Mouse (Mus musculus) intestine, postnatal 0 days (tissue): ENCODE data around the gene Peg12. TPM values are rescaled to one million over a fixed set of nuclear protein-coding genes. Genes with fewer than 3 reads are reported as not detected.

Source experiments
- ATAC-seq: fragments of 200-750 bp; cut with Nextera tagmentation; 2 replicates; pipeline ENCODE4 v1.8.0; 2017; ENCODE audit warnings: mild to moderate bottlenecking, moderate TSS enrichment, moderate library complexity
- H3K27ac ChIP-seq: fragments of 300-500 bp; sonication (generic); 2 replicates; pipeline ENCODE4 v1.5.1; 2014; ENCODE audit warnings: mild to moderate bottlenecking, low read depth, low read length, moderate library complexity
- H3K27me3 ChIP-seq: fragments of 300-500 bp; sonication (generic); replicated peaks from 2 replicates; pipeline ENCODE4 v1.6.1; 2014; ENCODE audit warnings: low read length, mixed read lengths; ENCODE audit not compliant: control insufficient read depth, insufficient read depth
- H3K36me3 ChIP-seq: fragments of 300-500 bp; sonication (generic); 2 replicates; pipeline ENCODE4 v1.6.1; 2014; ENCODE audit warnings: mild to moderate bottlenecking, moderate library complexity; ENCODE audit not compliant: control insufficient read depth, insufficient read depth
- H3K4me1 ChIP-seq: fragments of 300-500 bp; sonication (generic); replicated peaks from 2 replicates; pipeline ENCODE4 v1.6.1; 2014; ENCODE audit warnings: antibody characterized with exemption, low read length, mixed read lengths; ENCODE audit not compliant: control insufficient read depth, insufficient read depth
- H3K4me2 ChIP-seq: fragments of 300-500 bp; sonication (generic); replicated peaks from 2 replicates; pipeline ENCODE4 v1.6.1; 2014; ENCODE audit warnings: low read depth, mild to moderate bottlenecking, moderate library complexity
- H3K4me3 ChIP-seq: fragments of 300-500 bp; sonication (generic); 2 replicates; pipeline ENCODE4 v1.5.1; 2014; ENCODE audit warnings: low read depth, low read length
- H3K9ac ChIP-seq: fragments of 300-500 bp; sonication (generic); 2 replicates; pipeline ENCODE4 v1.6.1; 2014; ENCODE audit warnings: mild to moderate bottlenecking, low read depth, low read length
- H3K9me3 ChIP-seq: fragments of 300-500 bp; sonication (generic); 2 replicates; pipeline ENCODE4 v1.6.1; 2016; ENCODE audit warnings: mixed run types; ENCODE audit not compliant: control insufficient read depth
- CTCF ChIP-seq: sonication (generic); IDR thresholded peaks from 2 replicates; pipeline ENCODE4 v1.5.1; 2016; ENCODE audit warnings: low read depth, mild to moderate bottlenecking, control low read depth, antibody characterized with exemption, moderate library complexity
- WGBS: fragments of 180-500 bp; shearing (Covaris S2); extraction: QIAGEN DNeasy Blood & Tissue Kit; methylation state at CpG from one replicate; pipeline ENCODE4 v1.1.7; 2014; 5-methylcytosine and 5-hydroxymethylcytosine counted together
- polyA plus RNA-seq: library from polyadenylated mRNA; unstranded; fragments of >200 nt; fragmentation: Nextera tagmentation; extraction: Ambion mirVana; gene quantifications from 2 replicates; pipeline ENCODE4 v1.2.1, GENCODE M21; 2015

Peg12 gene
- polyA plus RNA-seq: 5.2 and 5.5 TPM in 2 replicates

DNA sequence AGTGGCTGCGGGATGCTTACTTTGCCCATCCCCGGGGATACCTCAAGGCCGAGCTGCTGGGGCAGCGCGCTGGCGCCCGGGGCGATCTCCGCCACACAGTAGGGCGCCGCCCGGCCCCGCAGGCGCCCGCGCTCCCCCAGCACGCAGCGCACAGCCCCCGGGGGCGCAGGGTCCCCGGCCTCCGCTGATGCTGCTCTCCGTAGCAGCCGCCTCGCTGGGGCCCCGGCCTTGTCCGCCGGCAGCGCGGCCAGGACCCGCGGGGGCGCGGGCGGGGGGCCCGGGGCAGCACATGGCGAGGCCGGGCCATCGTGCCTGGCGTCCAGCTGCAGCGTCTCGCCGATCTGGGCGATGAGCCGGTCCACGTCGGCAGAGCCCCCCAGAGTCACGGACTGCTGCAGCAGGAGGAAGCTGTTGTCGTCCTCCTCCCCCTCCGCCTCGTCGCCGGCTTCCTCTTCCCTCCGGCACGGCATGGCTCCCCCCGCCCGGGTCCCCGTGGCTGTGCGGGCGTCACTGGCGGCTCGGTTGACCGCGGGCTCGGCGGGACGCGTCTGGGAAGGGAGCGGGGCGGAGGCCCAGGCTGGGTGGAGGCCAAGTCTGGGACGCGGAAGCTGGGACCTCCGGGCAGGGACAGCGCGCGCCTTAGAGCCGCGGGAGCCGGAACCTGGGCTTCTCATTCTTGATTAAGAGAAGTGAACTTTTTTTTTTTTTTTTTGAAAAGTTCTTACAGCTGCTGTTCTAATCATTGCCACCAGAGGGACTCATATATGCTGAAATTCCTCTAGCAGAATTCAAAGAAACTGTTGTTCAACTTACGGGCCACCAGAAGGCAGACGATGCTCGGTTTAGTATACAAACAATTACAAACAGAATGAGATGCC, at the start of gene Peg12:
Gene Peg12 (minus strand): TSS at position 633 of the 878 bp plus-strand sequence.
- 20% methylated on average over 60 of the region's 82 CpGs for WGBS
- peak within 1 kb of the TSS; percentile 76 for H3K4me2 ChIP-seq

DNA sequence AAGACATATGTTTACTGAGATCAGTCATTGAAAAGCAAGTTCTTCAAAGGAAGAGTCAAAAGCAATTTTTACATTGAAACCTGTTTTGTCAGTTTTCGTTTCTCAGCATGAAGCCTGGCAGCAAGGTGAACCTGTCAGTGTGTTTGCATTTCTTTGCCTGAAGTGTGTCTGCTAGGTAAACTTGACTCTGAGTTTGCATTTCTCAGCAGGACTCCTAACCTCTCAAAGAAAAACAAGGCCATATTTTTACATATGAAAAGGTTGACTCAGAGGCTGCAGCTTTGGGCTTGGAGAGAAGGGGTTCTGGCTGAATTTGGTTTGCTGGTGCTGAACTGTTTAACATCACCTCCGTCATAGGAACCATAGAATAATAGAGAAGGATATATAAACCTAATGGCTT, 21.8 kb upstream of the Peg12 start:
- Histone ChIP-seq H3K27me3 (no peaks in the 10 kb centered on the region), H3K4me1 (no peaks in the 10 kb centered on the region), H3K4me3 (no peak overlapping the region), H3K27ac (no peak overlapping the region), H3K9me3 (no peaks in the 10 kb centered on the region), H3K9ac (no peak overlapping the region), H3K4me2 (no peak overlapping the region), H3K36me3 (no peaks in the 10 kb centered on the region)
- no peak for ATAC-seq
- WGBS: 17% methylated on average over 2 of the region's 2 CpGs
- TF ChIP-seq CTCF: no peak

More for the DNA sequence above, at the start of gene Peg12:
- Histone ChIP-seq H3K9ac (peak within 1 kb of the TSS; percentile 51), H3K27ac (peak within 1 kb of the TSS; percentile 71), H3K9me3 (no peaks in the 10 kb centered on the region), H3K27me3 (no peaks in the 10 kb centered on the region), H3K4me1 (no peaks in the 10 kb centered on the region), H3K36me3 (no peaks in the 10 kb centered on the region), H3K4me3 (peak within 1 kb of the TSS; percentile 48)
- ATAC-seq: peak; percentile 57
- peak; percentile 66 for TF ChIP-seq CTCF

DNA sequence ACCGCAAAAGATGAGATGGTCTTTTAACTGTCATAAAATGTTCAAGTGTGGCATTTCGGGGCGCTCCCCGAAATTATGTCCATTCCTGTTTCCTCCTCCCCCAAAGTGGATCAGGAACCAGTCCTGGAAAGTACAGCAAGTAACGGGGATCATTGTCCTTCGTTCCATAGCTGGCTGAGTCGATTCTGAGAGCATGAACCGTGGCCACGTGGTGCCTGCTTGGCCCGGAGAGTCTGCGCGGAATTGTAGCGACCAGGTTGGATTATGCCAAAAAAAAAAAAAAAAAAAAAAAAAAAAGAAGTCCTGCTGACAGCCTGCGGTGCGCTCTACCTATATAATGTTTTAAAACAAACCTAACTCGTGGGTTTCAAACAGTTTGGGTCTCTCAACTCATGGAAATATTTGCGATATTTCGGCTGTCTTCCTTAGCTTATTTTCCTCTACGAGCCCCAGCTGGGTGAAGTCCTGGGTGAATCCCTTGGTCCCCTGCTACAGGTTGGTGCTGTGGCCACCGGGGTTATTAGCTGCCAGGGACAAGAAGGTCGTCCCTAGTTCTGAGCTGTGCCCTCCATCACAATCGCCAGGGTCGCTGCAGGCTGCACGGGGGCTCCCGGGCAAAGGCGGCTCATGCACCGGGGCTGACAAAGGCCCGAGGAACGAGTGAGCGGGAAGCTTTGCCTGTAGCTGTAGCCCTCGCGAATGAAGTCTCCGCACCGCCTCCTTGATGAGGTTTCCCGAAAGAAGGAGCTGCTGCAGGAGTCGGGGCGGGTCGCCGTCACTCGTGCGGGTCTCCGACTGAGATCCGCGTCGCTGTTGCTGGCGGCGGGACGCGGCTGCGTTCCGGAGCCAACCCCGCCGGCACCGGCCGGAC, 1.1 kb downstream of the Peg12 start:
- no peaks in the 10 kb centered on the region for H3K4me1 ChIP-seq
- no peak for TF ChIP-seq CTCF
- H3K9ac ChIP-seq: peak overlapping the region; percentile 51
- H3K4me3 ChIP-seq: peak overlapping the region; percentile 48
- 0 out of 2 replicates have a peak overlapping the region, but pooled peaks have one; percentile 71 for H3K27ac ChIP-seq
- ATAC-seq: 0 out of 2 replicates have a peak, but pooled peaks have one; percentile 2
- 27% methylated on average over 55 of the region's 55 CpGs for WGBS
- H3K4me2 ChIP-seq: peak overlapping the region; percentile 76
- no peaks in the 10 kb centered on the region for H3K27me3 ChIP-seq
- H3K36me3 ChIP-seq: no peaks in the 10 kb centered on the region
- H3K9me3 ChIP-seq: no peaks in the 10 kb centered on the region

DNA sequence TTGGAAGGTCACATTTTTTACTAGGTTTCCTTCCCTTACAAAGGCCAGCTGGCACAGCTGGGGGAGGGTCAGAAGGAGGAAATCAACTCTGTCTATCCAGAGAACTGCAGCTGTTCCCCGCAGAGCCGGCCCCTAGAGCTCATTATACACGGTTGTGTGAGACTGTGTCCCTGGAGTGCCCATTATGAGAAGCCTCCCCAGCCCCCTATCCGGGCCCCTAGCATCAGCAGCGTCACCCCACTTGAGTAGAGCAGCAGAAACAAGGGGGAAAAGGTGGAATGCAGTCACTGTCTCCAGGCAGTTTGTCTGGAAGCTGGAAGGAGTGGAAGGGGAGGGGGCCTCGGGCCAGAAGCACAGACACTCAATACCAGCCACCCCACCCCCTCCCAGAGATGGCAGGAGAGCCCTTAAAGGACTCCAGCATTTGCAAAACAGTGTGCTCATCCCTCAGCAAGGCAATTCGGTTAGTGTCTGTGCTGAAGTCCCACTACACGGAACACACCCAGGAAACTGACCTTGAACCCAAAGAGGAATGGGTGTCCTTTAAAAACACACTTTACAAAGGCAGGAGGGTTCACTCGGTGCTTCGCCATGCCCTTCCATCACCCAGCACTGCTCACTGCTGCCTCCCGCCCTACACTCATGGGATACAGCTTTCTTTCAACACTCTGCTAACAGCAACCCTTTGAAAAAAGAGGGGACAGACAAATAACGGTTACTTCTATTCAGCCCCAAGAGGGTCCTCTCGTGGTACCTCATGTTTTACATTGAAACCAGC, 1.9 kb downstream of the Peg12 start:
- WGBS: 33% methylated on average over 13 of the region's 13 CpGs
- no peaks in the 10 kb centered on the region for H3K36me3 ChIP-seq
- no peaks in the 10 kb centered on the region for H3K9me3 ChIP-seq
- H3K9ac ChIP-seq: no peak overlapping the region
- H3K27ac ChIP-seq: no peak overlapping the region
- no peak for TF ChIP-seq CTCF
- no peak for ATAC-seq
- peak overlapping the region; percentile 76 for H3K4me2 ChIP-seq
- H3K4me3 ChIP-seq: peak overlapping the region; percentile 48; the same call in 1 of the 2 replicates
- no peaks in the 10 kb centered on the region for H3K27me3 ChIP-seq
- H3K4me1 ChIP-seq: no peaks in the 10 kb centered on the region

DNA sequence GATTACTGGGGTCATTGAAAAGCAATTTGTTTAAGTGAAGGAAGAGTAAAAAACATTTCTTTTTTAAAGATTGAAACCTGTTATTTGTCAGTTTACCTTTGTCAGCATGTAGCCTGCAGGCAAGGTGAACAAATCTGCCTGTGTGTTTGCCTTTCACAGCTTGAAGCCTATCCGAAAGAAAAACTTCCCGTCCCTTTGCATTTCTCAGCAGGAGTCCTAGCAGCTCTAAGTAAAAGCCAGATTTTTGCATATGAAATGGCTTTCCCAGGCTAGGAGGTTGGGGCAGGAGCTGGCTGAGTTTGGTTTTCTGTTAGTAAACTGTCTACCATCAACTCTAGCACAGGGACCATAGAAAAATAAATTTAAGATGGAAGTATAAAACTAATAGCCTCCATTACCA, 12.0 kb downstream of the Peg12 start:
- no peaks in the 10 kb centered on the region for H3K36me3 ChIP-seq
- no peak overlapping the region for H3K4me3 ChIP-seq
- no peaks in the 10 kb centered on the region for H3K27me3 ChIP-seq
- ATAC-seq: no peak
- H3K27ac ChIP-seq: no peak overlapping the region
- H3K4me1 ChIP-seq: no peaks in the 10 kb centered on the region
- no peak overlapping the region for H3K9ac ChIP-seq
- WGBS: 30% methylated on average over 2 of the region's 2 CpGs
- H3K9me3 ChIP-seq: 0 out of 2 replicates have a peak, but pooled peaks cover 3% of the 10 kb centered on the region
- TF ChIP-seq CTCF: no peak
- H3K4me2 ChIP-seq: no peak overlapping the region
